Mouse (Mus musculus) adrenal gland, postnatal 25 days (tissue): Measurements from ENCODE around the gene Rrp1b. TPM values are rescaled to one million over a fixed set of nuclear protein-coding genes. Genes with fewer than 3 reads are reported as not detected.
A peak's percentile ranks its signal among the peaks of the same experiment; 100 is the strongest.

ENCODE experiments used
- DNase-seq: peaks from one replicate; pipeline ENCODE4 v3.0.0; 2021; ENCODE audit warnings: mixed read lengths
- total RNA-seq: library from RNA; stranded (reverse); gene quantifications from 2 replicates; pipeline ENCODE4 v1.2.3, GENCODE M21; 2021

Rrp1b gene
- total RNA-seq, 1 experiment from 2014 or later = 29.5 TPM

DNA sequence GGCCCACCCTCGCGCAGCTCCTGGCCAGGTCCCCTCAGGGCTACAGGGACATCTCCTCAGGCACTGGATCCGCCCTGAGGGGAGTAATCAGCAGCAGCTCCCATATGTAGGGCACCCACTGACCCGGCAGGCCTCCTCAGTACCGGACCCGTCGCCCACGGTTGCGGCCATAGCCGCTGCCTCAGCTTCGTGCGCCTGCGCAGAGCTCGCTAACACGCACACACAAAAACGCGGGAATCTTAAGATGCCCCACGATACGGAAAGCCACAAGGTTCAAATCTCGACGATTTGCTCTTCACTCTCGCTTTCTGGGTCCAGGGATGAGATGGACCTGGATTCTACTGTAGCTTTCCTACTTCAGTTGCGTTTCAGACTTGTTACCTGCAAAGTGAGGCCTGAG lies 1.6 kb upstream of the Rrp1b start:
- no peak for DNase-seq

DNA sequence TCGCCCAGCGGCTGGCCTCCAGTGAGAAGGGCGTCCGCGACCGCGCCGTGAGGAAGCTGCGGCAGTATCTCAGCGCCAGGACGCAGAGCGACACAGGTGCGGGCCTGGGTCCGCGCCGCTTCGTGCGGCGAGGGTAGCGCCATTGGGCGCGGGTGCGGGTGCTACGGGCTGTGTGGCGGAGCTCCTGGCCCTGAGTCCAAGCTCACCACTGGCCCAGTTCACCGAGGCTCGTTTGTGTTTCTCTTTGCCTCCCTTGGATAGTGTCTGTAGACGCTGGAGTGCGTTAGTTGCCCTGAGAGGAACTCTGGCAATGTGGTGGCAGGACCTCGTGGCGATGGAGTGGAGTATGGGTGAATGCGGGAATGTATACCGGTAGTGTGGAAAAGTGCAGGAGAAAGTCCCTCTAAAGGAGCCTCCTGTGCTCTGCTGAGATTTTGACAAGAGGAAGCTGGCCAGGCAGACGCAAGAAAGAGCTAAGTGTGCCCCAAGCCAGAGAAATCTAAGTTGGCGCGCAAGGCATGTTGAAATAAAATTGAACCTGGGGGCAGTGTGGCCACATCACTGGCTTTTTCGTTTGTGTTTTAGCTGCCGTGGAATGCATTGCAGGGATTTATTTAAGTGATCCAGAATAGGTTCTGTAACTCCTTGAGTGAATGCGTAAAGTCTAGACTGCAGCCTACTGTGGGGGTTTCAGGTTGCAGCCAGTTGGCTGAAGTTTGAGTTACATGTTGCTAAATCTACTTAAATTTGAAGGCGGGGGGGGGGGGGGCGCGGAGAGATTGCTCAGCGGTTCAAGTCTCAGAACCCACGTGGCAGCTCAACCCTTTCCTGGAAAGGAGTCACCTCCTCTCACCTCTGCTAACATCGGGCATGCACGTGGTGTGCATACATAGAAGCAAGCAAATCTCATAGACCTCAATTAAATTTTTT lies 874 bp downstream of the Rrp1b start:
- DNase-seq = no peak

DNA sequence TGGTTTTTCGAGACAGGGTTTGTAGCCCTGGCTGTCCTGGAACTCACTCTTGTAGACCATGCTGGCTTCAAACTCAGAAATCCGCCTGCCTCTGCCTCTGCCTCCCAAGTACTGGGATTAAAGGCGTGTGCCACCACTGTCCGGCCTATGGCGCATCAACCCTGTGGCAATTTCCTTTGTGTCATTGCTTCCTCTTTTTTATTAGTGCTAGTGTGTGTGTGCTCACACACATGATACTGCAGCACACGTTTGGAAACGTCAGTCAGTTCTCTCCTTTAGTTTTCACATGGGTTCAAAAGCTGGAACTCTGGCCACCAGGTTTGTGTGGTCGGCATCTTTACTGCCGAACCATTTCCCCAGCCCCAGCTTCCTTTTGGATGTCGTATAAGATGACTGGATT lies 4.4 kb downstream of the Rrp1b start:
- DNase-seq = no peak

DNA sequence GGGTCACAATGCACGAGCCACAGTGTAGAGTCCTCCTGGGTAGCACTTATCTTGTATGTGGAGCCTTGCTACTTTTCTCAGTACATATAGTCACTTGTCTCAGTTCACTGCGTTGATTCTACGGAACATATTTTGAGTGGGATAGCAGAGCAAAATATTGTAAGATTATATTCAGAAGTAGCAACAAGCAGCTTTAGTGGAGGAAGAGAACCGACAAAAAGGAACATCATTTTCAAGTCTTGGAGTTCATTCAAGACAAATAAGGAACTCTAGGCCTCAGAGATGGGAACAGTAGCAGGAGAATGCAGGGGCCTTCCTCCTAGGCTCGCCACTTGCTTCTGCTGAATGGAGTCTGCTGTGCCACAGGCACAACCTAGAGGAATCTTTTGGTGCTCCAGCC lies 10.6 kb downstream of the Rrp1b start:
- no peak for DNase-seq

DNA sequence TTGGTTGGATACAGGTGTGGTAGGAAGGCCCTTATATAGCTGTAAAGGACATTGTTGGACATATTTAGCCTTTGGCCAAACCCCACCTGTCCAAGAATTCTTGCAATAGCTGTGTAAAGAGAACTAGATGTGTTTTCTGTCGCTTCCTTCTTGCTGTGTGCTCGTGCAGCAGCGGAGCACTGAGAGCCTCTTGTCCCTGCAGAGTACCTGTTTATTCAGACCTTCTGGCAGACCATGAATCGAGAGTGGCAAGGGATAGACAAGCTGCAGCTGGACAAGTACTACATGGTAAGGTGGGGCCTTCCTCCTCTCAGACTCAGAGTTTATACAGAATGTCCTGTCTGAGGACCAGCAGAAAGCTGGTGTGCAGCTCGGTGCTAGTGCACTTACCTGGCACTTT lies 12.5 kb downstream of the Rrp1b start:
- DNase-seq = no peak

DNA sequence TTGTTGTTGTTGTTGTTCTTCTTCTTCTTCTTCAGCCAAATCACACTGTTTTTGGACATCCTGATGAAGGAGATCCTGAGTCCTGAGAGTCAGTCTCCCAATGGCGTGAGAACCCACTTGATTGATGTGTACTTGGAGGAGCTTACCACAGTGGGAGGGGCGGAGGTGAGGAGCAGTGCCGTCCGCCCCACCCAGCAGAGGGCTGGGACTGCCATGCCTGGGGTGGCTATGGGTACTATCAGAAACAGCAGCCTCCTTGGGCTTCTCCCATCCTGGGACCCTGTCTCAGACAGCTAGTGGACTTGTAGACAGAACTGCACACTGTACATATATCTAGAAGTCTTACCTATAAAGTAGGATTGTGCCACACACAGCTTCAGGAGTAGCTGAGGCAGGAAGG lies 14.0 kb downstream of the Rrp1b start:
- no peak for DNase-seq

DNA sequence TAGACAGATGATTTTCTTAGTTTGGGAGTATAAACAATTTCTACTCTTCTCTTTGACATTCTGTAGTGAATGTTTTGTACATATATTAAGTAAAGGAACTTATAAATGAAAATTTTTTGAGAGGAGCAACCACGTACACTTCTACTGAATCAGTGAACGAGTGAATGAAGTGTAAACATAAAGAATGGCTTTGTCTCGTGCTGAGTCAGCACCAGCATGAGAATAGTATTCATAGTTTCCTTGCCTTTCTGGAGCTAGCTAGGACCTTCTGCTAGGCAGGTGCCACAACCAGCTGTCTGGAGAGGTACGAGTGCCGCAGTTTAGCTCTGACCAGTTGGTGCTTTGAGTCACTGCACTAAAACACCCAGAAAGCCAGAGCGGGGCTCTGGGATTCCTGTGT lies 14.7 kb downstream of the Rrp1b start:
- no peak for DNase-seq

DNA sequence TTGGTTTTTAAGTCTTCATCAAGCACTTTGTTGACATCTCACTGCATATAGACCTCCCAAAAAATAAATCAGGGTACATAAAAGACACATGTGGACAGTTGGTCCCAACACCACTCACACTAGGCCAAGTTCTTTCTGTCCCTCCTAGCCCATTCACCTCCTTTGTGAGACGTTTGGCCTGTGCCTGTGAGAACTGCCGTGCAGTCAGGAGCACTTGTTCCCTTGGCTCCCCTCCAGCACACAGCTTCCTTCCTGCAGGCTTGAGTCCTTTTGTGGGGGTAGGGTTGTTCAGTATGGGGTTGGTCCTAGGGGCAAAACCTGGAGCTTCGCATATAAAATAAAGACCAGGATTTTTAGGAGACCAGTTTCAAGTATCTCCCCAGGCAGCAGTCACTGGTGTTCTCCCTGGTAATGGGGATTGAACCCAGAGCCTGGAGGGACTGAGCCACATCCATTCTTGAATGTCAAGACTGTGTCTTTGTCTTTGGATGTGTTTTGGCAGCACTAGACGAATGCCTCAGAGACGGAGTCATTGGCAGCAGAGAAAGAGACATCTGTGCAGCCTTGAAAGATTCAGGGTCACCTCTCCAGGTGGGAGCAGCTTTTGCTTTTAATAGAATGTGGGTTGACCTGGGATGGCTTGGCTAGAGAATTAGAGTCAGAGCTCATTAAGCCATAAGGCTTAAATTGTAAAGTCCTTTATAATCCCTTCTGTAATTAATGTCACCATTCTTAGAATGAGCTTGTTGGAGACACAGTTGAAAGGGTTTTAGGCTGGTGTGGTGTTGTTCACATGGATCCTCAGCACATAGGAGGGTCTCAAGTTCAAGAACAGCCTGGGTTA lies 16.6 kb downstream of the Rrp1b start:
- no peak for DNase-seq

DNA sequence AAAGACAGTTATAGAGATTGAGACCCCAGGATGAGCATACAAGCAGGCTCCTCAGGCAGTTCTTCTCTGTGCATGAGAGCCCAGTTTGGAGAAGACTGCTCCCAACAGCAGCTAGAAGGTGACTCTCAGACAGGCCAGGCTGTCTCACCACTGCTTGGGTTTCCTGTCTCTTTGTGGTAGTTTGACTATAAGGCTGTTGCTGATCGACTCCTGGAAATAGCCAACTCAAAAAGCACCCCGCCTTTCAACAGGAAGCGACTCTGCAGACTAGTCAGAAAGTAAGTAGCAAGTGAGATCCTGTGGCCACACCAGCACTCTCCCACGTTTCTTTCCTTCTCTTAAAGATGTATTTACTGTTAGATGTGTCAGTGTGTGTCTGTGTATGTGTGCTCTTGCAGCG lies 17.8 kb downstream of the Rrp1b start:
- no peak for DNase-seq

DNA sequence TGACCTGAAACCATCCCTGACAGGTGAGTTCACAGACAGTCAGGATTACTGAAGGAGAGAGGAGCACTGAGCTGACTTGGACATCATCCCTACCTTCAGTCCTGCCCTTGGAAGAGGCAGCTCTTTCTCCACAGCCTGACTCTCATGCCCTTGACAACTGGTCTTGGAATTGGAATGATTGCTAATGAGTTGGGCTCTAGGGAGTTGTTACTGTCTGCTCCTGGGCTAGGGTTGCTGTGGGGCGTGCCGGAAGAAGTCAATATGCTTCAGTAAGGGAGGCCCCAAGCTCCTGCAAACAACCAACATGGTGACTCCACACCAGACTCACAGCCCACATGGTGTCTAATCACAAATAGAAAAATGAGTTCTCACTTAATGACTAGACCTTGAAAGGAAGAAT lies 21.9 kb downstream of the Rrp1b start:
- no peak for DNase-seq

DNA sequence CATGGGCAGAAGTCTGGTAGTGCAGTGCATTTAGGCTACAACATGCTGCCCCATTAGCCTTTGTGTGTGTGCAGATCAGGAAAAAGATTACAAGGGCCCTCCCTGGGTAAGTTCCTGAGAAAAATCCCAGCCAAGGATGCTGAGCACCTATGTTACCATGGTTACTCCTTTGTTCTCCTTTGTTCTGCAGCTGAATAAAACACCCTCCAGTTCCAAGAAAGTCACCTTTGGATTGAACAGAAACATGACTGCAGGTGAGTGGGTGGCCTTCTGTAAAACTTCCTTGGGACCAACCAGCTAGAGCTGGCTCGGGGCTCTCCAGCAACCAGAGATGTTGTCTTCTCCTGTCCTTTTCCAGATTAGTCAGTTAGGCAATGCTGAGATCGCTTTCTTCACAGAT lies 23.2 kb downstream of the Rrp1b start:
- DNase-seq = no peak

DNA sequence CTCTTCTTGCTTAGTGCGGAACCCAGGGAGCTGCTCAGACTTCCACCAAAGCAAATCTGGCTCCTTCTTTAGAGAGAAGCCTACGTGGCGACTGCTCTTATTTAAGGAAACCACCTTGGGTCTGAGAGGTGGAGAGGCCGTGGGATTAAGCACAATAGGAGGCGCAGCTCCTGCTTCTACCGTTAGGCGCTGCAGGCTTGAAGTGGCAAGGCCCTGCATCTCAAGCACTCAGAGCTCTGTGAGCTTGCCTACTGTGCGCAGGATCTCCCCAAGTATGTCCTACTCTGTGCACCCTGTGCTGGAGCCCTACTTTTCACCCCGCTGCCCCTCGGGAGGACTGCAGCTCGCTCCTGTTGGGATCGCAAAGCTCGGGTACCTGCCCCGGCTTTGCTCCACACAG lies 25.3 kb downstream of the Rrp1b start:
- no peak for DNase-seq

DNA sequence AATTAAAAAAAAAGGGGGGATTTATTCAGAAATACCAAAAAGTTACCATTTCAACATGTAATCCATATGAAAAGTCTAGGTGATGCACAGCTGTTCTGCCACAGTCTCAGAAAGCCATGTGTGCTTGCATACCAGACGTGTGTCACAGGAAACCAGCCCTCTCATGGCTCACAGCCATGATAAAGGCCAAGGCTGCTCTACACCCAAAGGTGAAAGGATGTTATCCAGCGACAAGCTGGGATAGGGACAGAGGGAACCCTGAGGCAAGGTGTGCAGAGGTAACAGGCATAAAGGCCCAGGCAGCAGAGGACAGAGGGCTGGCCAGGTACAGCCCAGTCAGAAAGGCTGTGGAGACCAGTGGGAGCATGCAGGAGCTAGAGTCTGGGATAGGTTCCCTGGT lies 27.8 kb downstream of the Rrp1b start:
- DNase-seq = no peak

DNA sequence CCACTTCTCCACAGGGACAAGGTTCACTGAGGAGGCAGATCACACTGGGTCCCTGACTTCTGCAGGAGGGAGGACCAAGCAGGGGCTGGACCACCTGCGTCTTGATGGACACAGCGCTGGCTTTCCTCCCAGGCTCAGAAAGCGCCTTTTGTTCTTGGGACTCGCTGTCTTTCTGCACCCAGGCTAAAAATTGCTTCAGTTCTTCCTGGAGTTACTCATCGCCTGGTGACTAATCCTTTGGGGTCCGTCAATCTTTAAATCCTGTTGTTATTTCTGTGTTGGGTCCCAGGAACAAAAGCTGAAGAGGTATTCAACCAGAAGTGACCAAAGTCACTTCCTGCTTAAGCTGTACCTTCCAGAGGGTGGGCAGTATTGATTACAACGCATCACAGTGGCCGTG lies 28.9 kb downstream of the Rrp1b start:
- DNase-seq = peak; percentile 26

DNA sequence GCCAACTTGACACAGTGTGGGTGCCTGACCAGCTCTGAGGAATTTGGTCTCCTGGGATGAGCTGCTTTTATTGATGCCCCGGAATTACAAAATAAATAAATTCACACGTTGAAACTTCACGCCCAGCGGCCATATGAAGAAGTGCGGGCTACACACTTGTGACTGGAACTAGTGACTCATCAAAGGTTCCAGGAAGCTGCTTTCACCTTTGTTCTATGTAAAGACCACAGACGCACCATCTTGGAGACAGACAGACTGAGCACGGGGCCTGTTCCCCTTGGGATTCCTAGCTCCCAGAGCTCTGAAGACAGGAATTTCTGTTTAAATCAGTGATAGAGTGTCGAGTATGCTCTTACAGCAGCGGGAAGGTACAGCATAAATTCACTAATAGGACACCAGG lies 31.6 kb downstream of the Rrp1b start:
- no peak for DNase-seq

DNA sequence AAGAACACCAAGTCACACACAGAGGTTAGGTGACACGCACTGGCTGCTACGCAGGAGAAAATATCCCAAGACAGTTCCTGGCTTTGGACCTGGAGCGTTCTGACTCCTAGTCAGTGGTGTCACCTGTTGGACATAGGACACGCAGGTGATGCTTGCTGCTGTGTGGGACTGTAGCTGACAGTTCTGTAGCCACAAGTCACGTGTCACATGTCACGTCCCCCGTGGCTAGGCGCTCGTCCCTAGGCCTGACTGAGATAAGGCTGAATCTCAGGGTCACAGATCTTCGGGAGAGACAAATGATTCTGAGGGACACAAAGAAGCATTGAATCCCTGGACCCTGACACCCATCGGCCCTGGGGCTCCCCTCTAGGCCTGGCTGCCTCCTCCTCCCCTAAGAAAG lies 32.5 kb downstream of the Rrp1b start:
- peak; percentile 42 for DNase-seq

DNA sequence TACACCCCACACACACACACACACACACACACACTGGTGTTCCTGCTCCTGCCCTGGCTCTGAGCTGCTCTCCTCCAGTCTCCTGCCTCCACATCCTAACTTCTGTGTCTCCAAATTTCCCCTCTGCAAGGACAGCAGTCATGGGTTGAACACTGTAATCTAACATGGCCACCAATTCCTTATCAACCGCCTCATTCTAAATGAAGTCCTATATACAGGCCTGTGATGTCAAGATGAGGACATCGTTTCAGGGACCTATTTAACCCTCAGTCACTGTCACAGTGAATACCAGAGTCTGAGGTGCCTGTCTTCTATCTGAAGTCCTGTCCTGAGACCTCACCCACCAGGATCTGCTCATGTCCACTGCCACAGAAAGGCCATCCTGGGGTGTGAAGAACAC lies 32.9 kb downstream of the Rrp1b start:
- no peak for DNase-seq

DNA sequence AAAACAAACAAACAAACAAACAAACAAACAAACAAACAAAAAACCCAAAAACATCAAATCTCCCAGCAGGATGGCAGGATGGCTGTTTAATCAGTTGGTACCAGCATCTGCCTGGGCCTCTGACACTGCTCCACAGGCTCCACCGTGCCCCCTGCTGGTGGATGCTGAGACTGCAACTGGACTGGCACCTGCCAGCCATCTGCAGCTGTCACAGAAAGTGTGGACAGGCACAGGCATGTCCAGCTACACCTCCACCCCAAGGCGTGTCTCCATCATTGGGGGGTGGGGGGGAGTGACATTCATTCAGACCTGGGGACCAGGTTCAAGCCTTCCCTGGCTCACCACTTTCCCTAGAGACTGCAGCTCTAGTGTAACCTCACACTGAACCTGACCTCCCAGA lies 37.5 kb downstream of the Rrp1b start:
- peak; percentile 92 for DNase-seq

DNA sequence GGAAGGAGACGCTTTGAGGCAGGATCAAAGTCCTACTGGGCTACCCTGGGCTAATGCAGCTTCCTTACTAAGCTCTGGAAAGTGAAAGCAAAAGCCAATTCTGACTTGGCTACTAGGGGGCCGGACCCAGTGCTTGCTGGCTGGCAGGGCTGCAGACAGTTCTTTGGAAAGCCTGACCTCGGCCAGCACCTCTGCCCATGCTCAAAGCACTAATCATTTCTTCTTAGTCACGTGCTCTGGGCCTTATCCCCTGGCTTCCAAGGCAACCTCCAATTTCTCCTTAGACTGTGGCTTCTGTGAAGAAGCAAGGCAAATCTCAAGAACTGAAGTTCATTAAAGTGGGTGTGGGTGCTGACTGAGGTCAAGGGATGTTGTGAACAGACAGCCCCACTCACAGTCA lies 38.8 kb downstream of the Rrp1b start:
- no peak for DNase-seq

DNA sequence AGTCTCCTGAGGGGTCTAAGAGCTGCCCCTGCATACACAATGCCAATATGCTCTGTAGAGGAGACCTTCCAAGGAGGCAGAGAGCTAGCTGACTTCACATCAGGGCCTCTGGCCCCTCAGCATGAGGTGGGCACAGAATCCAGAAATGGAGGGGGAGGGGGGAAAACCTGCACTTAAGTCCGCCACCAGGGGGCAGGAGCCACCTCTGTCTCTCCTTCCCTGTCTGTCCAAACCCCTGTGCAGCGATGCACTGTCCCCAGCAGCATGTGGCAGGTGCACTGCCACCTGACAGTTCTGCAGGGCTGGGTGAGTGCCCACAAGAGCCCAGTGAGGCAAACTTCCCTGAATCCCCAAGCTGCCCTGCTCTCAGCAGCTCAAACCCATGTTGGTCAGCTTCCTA lies 39.3 kb downstream of the Rrp1b start:
- DNase-seq = peak; percentile 62

DNA sequence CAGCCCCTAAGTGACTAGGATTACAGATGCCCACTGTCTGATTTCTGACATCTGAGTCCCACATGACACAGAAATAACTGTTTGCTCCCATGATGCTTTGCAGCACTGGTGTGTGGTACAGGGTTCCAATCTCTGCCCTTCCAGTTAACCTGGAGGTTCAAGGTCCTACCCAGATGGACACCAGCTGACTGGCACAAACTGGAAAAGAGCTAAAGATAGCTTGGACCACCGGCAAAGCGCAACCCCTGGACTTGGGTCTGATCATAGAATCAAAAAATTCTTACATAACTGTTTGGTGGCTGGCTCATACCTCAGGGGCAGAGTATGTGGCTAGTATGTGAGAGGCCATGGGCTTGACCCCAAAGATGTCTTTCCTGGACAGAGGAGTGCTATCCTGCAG lies 47.5 kb downstream of the Rrp1b start:
- no peak for DNase-seq

DNA sequence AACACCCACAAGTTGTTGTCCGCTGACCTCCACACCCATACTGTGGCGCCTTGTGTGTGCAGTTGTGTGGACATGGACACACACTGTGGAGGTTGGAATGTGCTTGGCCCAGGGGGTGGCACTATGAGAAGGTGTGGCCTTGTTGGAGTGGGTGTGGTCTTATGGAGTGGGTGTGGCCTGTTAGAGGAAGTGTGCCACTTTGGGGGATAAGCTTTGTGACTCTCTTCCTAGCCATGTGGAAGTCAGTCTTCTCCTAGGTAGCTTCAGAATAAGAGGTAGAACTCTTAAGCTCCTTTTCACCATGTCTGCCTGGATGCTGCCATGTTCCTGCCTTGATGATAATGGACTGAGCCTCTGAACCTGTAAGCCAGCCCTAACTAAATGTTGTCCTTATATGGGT lies 51.2 kb downstream of the Rrp1b start:
- DNase-seq = no peak

DNA sequence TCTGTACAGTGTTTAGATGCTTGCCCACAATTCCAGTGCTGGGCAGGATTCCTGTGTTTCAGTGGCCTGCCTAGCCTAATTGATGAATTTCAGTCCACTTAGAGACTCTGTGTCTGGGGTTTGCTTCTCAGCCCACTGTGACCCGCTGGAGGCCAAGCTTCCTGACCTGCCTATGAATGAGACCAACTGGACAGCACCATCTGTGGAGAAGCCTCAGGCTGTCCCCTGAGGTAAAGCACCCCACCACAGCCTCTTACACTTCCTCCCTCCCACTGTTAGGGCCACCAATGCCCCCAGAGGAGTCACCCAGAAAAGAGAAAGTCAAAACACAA lies 55.1 kb downstream of the Rrp1b start:
- DNase-seq = no peak
